Mouse (Mus musculus) gastrocnemius, adult 18-20 months (tissue): Measurements from ENCODE around the gene Nsmce4a. TPM values are rescaled to one million over a fixed set of nuclear protein-coding genes. Genes with fewer than 3 reads are reported as not detected.
"Not testable (repeated sequence)": the region's sequence is repeated elsewhere in the genome, so short reads cannot be mapped to it uniquely, and the experiment has no call there.

ENCODE experiments used
- DNase-seq: peaks from one replicate; pipeline ENCODE4 v3.0.0; 2021; ENCODE audit warnings: low spot score
- total RNA-seq, 2 experiments: library from RNA; stranded (reverse); gene quantifications; 2 replicates each; pipeline ENCODE4 v1.2.3; 2021

Gene Nsmce4a
- total RNA-seq, 2 experiments from 2014 or later = 28.4 to 29.0 TPM

DNA sequence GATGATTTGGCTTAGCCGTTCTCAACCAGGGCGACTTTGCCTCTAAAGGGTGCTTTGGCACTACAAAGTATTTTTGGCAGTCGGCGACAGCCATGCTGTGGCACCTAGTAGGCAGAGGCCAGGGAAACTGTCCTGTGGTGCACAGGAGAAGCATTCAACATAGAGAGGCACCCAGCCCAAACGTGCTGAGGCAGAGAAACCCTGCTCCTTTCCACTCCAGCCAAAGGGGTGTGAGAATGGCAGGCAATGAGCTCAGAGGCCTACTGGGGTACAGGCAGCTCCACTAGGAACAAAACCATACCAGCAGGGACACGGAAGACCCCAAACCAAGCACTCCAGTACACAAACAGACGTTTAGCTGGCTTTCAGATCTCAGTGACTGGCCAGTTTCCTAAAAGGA is 32.7 kb downstream of the Nsmce4a start:
- DNase-seq = no peak

DNA sequence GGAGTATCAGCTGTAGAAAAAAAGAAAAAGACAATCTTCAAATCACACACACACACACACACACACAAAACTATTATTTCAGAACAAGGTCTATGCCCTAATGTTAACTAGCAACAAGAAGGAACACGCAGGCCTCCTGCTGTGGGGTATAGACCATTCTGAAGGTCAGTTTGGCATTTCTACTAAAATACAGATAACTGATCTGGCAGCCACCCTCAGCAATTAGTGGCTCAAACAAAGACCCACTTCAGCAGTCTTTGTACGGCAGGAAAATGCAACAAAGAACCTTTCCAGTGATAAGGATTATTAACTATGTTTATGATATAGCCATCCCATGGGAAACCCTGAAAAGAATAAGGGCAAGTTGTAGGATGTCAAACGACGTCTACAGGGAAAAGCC is 35.9 kb downstream of the Nsmce4a start:
- DNase-seq = no peak

GRCm38 (mm10) chr7:130535174-130535573 is 37.7 kb downstream of the Nsmce4a start:
- no peak for DNase-seq

DNA sequence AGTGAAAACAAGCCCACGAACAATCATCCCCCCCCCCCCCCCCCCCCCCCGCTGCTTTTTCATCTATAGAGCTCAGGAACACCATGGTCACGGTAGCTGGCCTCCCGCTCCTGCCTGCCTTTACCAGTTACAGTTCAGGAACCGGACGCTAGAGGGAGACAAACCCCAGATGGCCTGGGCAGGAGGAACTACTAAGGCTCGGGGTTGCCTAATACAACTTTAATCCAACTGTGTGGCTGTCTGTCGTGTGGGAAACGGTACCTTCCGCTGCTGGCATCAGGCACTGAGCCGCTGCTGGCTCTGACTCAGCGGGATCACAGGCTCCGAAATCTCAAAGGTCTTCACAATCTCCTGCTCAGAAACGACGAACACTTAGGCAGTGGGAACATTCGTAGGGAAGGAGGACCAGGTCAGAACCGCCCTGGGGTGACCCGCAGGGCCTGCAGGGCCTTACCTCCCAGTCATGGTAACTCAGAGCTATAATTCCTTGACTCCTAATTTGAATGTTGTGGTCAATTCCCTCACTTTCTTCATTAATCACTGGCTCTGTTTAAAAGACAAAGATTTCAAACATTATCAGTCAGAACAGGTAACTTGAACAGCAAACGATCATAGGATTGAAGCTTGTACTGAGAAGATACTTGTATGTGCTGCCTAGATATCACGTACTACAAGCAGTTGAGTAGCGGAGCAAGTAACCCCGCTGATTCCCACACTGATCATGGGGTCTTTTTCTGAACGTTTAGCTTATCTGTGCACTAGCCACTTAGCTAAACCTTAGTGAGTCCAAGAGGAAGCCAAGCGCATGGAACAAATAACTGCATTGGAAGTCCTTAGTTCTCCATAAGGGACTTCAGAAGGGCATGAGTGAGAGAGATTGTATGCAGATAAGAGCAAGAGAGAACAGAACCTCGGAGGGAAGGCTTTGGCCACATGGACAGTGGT is 39.3 kb downstream of the Nsmce4a start:
- peak; percentile 93 for DNase-seq

GRCm38 (mm10) chr7:130531138-130531537 is 41.8 kb downstream of the Nsmce4a start:
- not testable (repeated sequence) for DNase-seq

DNA sequence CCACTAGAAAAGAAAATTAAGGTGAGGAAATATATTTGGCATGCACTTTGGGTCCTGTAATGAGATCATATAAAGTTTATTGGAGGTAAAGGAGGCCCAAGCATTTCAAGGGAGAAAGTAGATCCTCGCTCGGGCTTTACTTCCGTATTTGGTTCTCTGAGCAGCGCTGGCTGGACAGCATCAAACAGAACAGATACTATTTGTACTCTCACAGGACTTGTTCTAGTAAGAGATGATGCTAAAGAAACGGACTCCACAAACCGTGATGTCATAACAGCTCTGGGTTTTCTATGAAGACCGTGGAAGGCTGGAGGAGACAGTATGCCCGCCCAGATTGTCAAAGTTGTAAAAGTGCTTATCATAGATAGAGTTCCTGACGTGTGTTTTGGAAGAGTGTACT is 45.6 kb downstream of the Nsmce4a start:
- no peak for DNase-seq

DNA sequence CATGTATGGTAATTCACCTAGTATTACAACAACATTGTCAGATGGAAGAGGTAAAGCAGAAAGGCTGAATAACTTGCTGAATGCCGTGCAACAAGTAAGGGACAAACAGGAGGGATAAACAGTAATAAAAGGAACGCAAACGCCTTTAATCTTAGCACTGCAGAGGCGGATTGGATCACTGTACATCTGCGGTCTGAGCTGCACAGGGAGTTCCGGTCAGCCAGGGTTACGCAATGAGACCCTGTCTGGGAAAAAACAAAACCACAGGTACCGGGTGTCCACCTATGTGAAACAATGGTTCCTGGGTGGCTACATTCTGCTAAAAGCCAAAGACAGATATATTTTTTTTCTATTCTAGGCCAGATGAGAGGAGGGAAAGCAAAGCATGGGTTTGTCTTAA is 49.5 kb downstream of the Nsmce4a start:
- no peak for DNase-seq

- DNase-seq = no peak
Measured at GRCm38 (mm10) chr7:130520812-130521422, 52.0 kb downstream of the Nsmce4a start.

- no peak for DNase-seq
Measured at GRCm38 (mm10) chr7:130520049-130520425, 52.9 kb downstream of the Nsmce4a start, which contains the start of gene Ate1. TSS of gene Ate1 (minus strand) at chr7:130520369.

- DNase-seq = peak; percentile 98
Measured at GRCm38 (mm10) chr7:130519096-130520048, 53.5 kb downstream of the Nsmce4a start.

DNA sequence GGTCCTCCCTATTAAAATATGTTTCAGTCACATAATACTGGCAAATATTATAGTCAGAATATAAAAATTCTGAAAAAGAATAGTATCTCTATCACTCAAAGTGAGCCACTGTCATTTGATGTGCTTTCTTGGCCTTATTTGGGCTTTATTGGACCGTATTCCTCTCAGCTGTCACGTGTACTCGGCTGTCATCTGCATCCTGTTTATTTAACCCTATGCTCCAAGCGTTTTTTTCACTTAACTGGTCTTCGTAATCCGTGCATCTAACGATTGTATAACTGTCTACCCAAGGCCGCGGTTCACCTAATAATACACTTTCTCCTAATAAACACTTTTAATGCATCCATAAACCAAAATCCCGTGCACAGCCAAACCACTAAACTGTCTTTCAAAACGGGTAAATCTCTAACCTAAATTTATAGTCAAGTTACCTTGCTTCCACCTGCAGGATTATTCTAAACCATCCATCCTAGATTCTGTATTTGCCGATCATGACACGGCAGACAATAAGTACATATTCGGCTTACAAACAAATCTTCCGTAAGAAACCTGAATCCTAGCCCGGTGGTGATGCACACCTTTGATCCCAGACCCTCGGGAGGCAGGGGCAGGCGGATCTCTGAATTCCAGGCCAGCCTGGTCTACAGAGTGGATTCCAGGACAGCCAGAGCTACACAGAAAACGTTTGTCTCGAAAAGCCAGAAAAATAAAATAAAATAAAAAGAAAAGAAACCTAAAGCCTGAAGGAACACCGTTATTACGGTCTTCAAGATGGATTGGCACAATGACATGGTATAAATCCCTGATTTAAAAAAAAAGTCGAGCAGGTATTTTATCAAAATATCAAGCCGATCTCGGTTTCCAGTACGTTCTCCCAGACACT is 54.5 kb downstream of the Nsmce4a start:
- DNase-seq = no peak

- DNase-seq = no peak
Measured at GRCm38 (mm10) chr7:130510243-130510642, 62.7 kb downstream of the Nsmce4a start.

DNA sequence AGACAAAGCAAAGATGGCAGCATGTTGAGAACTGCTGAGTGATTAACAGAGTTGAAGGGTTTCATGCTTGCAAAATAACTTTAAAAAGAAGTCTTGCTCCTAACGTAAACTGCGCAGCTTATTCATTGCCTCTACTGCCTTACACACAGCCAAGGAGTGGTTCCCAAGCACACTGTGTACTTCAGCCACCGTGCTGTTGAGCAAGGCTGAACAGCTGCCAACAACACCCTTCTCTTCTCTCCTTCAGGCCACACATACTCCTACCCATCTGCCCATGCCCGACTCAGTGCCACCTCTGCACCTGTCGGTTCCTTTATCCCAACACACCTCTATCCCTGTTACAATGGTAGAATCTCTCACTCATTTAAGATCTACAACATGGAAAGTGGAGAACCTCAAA is 69.9 kb downstream of the Nsmce4a start:
- peak; percentile 58 for DNase-seq

- no peak for DNase-seq
Measured at GRCm38 (mm10) chr7:130501499-130501898, 71.4 kb downstream of the Nsmce4a start.

GRCm38 (mm10) chr7:130493346-130493745 is 79.6 kb downstream of the Nsmce4a start:
- no peak for DNase-seq

- no peak for DNase-seq
Measured at GRCm38 (mm10) chr7:130492026-130492425, 80.9 kb downstream of the Nsmce4a start.
